ENCODE assay signal across 8 mouse cellular contexts in genomic region chr7:3629030-3629429, GRCm38 (mm10). TPM values are rescaled to one million over a fixed set of nuclear protein-coding genes. Genes with fewer than 3 reads are reported as not detected.
DNase-seq lines count a peak whose midpoint lies in the region; ATAC-seq lines count a peak whose summit lies in the region.

No protein-coding gene starts in this region.

- DNase-seq in kidney, adult 18-20 months, result no peak
- DNase-seq in embryonic facial prominence, embryonic 10.5 days (ENCODE audit: low spot score), result no peak
- DNase-seq in midbrain, embryonic 14.5 days, result no peak
- DNase-seq in gastrocnemius, postnatal 4 days (ENCODE audit: low spot score in 2 of 2), result no peak
- DNase-seq in left cerebral cortex, postnatal 36 days (ENCODE audit: low spot score in 2 of 2), result no peak
- no peak for DNase-seq in testis, postnatal 14 days (ENCODE audit: low spot score)

- 35% methylated on average over 4 of the region's 4 CpGs for WGBS in kidney, embryonic 15.5 days
- WGBS in embryonic facial prominence, embryonic 10.5 days, result 32% methylated on average over 4 of the region's 4 CpGs
- WGBS in hindbrain, embryonic 12.5 days, result 42% methylated on average over 4 of the region's 4 CpGs
- WGBS in midbrain, embryonic 14.5 days, result 35% methylated on average over 4 of the region's 4 CpGs

- intact Hi-C loops in left cerebral cortex, postnatal 36 days (cut with DNase I), result no loop called here

- H3K27me3 ChIP-seq in kidney, embryonic 15.5 days, result no peaks in the 10 kb centered on the region
- H3K27me3 ChIP-seq in embryonic facial prominence, embryonic 10.5 days (replicated peaks; ENCODE audit: low read depth, poor library complexity, severe bottlenecking), result no peaks in the 10 kb centered on the region
- no peaks in the 10 kb centered on the region for H3K27me3 ChIP-seq in hindbrain, embryonic 12.5 days
- no peaks in the 10 kb centered on the region for H3K27me3 ChIP-seq in midbrain, embryonic 14.5 days (ENCODE audit: control insufficient read depth, insufficient read depth, low read length)

- H3K4me2 ChIP-seq in kidney, embryonic 15.5 days, result peak overlapping the region; percentile 91
- H3K4me2 ChIP-seq in hindbrain, embryonic 12.5 days (replicated peaks), result peak overlapping the region; percentile 99
- H3K4me2 ChIP-seq in midbrain, embryonic 14.5 days (ENCODE audit: low read length), result peak overlapping the region; percentile 98

- H3K27ac ChIP-seq in kidney, embryonic 15.5 days, result 0 out of 2 replicates have a peak overlapping the region, but pooled peaks have one; percentile 90
- peak overlapping the region; percentile 87 for H3K27ac ChIP-seq in embryonic facial prominence, embryonic 10.5 days (replicated peaks)
- H3K27ac ChIP-seq in hindbrain, embryonic 12.5 days, result peak overlapping the region; percentile 2; the same call in 1 of the 2 replicates
- H3K27ac ChIP-seq in midbrain, embryonic 14.5 days (replicated peaks; ENCODE audit: low read depth, low read length), result 0 out of 2 replicates have a peak overlapping the region, but pooled peaks have one; percentile 71

- peak overlapping the region; percentile 77 for H3K9ac ChIP-seq in kidney, embryonic 15.5 days
- H3K9ac ChIP-seq in hindbrain, embryonic 12.5 days, result peak overlapping the region; percentile 82
- peak overlapping the region; percentile 77 for H3K9ac ChIP-seq in midbrain, embryonic 14.5 days (replicated peaks; ENCODE audit: low read length)

- peak overlapping the region; percentile 76 for H3K4me3 ChIP-seq in kidney, embryonic 15.5 days (replicated peaks)
- peak overlapping the region; percentile 74 for H3K4me3 ChIP-seq in embryonic facial prominence, embryonic 10.5 days
- peak overlapping the region; percentile 67 for H3K4me3 ChIP-seq in hindbrain, embryonic 12.5 days
- H3K4me3 ChIP-seq in midbrain, embryonic 14.5 days (replicated peaks; ENCODE audit: low read depth, low read length), result peak overlapping the region; percentile 50

- peaks cover 58% of the 10 kb centered on the region for H3K36me3 ChIP-seq in kidney, embryonic 15.5 days
- H3K36me3 ChIP-seq in embryonic facial prominence, embryonic 10.5 days (replicated peaks), result peaks cover 58% of the 10 kb centered on the region
- peaks cover 36% of the 10 kb centered on the region for H3K36me3 ChIP-seq in hindbrain, embryonic 12.5 days
- peaks cover 27% of the 10 kb centered on the region for H3K36me3 ChIP-seq in midbrain, embryonic 14.5 days (ENCODE audit: control insufficient read depth, insufficient read depth, low read length)

- H3K4me1 ChIP-seq in kidney, embryonic 15.5 days, result peaks cover 24% of the 10 kb centered on the region
- peaks cover 19% of the 10 kb centered on the region for H3K4me1 ChIP-seq in embryonic facial prominence, embryonic 10.5 days
- H3K4me1 ChIP-seq in hindbrain, embryonic 12.5 days, result peaks cover 26% of the 10 kb centered on the region
- H3K4me1 ChIP-seq in midbrain, embryonic 14.5 days (ENCODE audit: control insufficient read depth, insufficient read depth, low read length), result peaks cover 13% of the 10 kb centered on the region

- peak; percentile 44 for ATAC-seq in kidney, embryonic 15.5 days (replicated peaks; ENCODE audit: low FRiP score)
- ATAC-seq in hindbrain, embryonic 12.5 days (ENCODE audit: low FRiP score), result peak; percentile 43
- peak; percentile 40; the same call in 1 of the 2 replicates for ATAC-seq in midbrain, embryonic 14.5 days (ENCODE audit: low FRiP score, low TSS enrichment)

- H3K9me3 ChIP-seq in kidney, embryonic 15.5 days (replicated peaks), result no peaks in the 10 kb centered on the region
- no peaks in the 10 kb centered on the region for H3K9me3 ChIP-seq in embryonic facial prominence, embryonic 10.5 days
- H3K9me3 ChIP-seq in hindbrain, embryonic 12.5 days (replicated peaks), result no peaks in the 10 kb centered on the region
- no peaks in the 10 kb centered on the region for H3K9me3 ChIP-seq in midbrain, embryonic 14.5 days (ENCODE audit: control insufficient read depth, low read length)

RNA-seq across cellular contexts. Expression of gene Tfpt, which starts 0.7 kb away (rescaled TPM):
- polyA plus RNA-seq in kidney, embryonic 15.5 days (2015; fragmentation: Nextera tagmentation; extraction: Ambion mirVana), result 22.6 and 23.9 TPM in 2 replicates
- 31.0 and 33.0 TPM in 2 replicates for polyA plus RNA-seq in embryonic facial prominence, embryonic 10.5 days (2016; fragmentation: Nextera tagmentation; extraction: Ambion mirVana)
- 38.1 and 45.0 TPM in 2 replicates for polyA plus RNA-seq in hindbrain, embryonic 12.5 days (2016; fragmentation: Nextera tagmentation; extraction: Ambion mirVana)
- 30.4 and 38.5 TPM in 2 replicates for polyA plus RNA-seq in midbrain, embryonic 14.5 days (2014; fragmentation: Nextera tagmentation; extraction: Ambion mirVana)
- total RNA-seq in gastrocnemius, postnatal 4 days (2021), result 10 to 100 TPM; 20.8 to 22.7 TPM
- 10 to 100 TPM; 39.7 to 47.8 TPM for total RNA-seq in left cerebral cortex, postnatal 36 days (2021)

RNA-seq across cellular contexts. Expression of gene Prpf31, which starts 0.8 kb away (rescaled TPM):
- polyA plus RNA-seq in kidney, embryonic 15.5 days (2015; fragmentation: Nextera tagmentation; extraction: Ambion mirVana), result 110 and 116 TPM in 2 replicates
- 179 and 183 TPM in 2 replicates for polyA plus RNA-seq in embryonic facial prominence, embryonic 10.5 days (2016; fragmentation: Nextera tagmentation; extraction: Ambion mirVana)
- polyA plus RNA-seq in hindbrain, embryonic 12.5 days (2016; fragmentation: Nextera tagmentation; extraction: Ambion mirVana), result 114 and 115 TPM in 2 replicates
- 71.0 and 82.7 TPM in 2 replicates for polyA plus RNA-seq in midbrain, embryonic 14.5 days (2014; fragmentation: Nextera tagmentation; extraction: Ambion mirVana)
- total RNA-seq in gastrocnemius, postnatal 4 days (2021), result 10 to 100 TPM; 38.3 to 38.9 TPM
- 10 to 100 TPM; 49.8 to 51.9 TPM for total RNA-seq in left cerebral cortex, postnatal 36 days (2021)

RNA-seq across cellular contexts. Expression of gene Ndufa3, which starts 11.9 kb away (rescaled TPM):
- 500 and 505 TPM in 2 replicates for polyA plus RNA-seq in kidney, embryonic 15.5 days (2015; fragmentation: Nextera tagmentation; extraction: Ambion mirVana)
- 365 and 398 TPM in 2 replicates for polyA plus RNA-seq in embryonic facial prominence, embryonic 10.5 days (2016; fragmentation: Nextera tagmentation; extraction: Ambion mirVana)
- 267 and 378 TPM in 2 replicates for polyA plus RNA-seq in hindbrain, embryonic 12.5 days (2016; fragmentation: Nextera tagmentation; extraction: Ambion mirVana)
- polyA plus RNA-seq in midbrain, embryonic 14.5 days (2014; fragmentation: Nextera tagmentation; extraction: Ambion mirVana), result 432 and 586 TPM in 2 replicates
- total RNA-seq in gastrocnemius, postnatal 4 days (2021), result 100 to 1,000 TPM; 644 to 708 TPM
- total RNA-seq in left cerebral cortex, postnatal 36 days (2021), result 100 to 1,000 TPM; 483 to 557 TPM

RNA-seq across cellular contexts. Expression of gene Oscar, which starts 13.1 kb away (rescaled TPM):
- 0.59 TPM in 1 of 2 replicates, not detected in the other for polyA plus RNA-seq in kidney, embryonic 15.5 days (2015; fragmentation: Nextera tagmentation; extraction: Ambion mirVana)
- polyA plus RNA-seq in embryonic facial prominence, embryonic 10.5 days (2016; fragmentation: Nextera tagmentation; extraction: Ambion mirVana), result 0.13 TPM in 1 of 2 replicates, not detected in the other
- 0.21 and 0.27 TPM in 2 replicates for polyA plus RNA-seq in hindbrain, embryonic 12.5 days (2016; fragmentation: Nextera tagmentation; extraction: Ambion mirVana)
- polyA plus RNA-seq in midbrain, embryonic 14.5 days (2014; fragmentation: Nextera tagmentation; extraction: Ambion mirVana), result 0.26 and 0.63 TPM in 2 replicates
- total RNA-seq in gastrocnemius, postnatal 4 days (2021), result under 1 TPM; 0.20 to 0.29 TPM
- total RNA-seq in left cerebral cortex, postnatal 36 days (2021), result 1 to 10 TPM in 1 of 2 experiments, under 1 TPM in 1; 0.84 to 1.3 TPM

RNA-seq across cellular contexts. Expression of gene Cnot3, which starts 16.0 kb away (rescaled TPM):
- 60.6 and 66.5 TPM in 2 replicates for polyA plus RNA-seq in kidney, embryonic 15.5 days (2015; fragmentation: Nextera tagmentation; extraction: Ambion mirVana)
- 85.6 and 88.0 TPM in 2 replicates for polyA plus RNA-seq in embryonic facial prominence, embryonic 10.5 days (2016; fragmentation: Nextera tagmentation; extraction: Ambion mirVana)
- 58.1 and 59.3 TPM in 2 replicates for polyA plus RNA-seq in hindbrain, embryonic 12.5 days (2016; fragmentation: Nextera tagmentation; extraction: Ambion mirVana)
- 36.6 and 51.2 TPM in 2 replicates for polyA plus RNA-seq in midbrain, embryonic 14.5 days (2014; fragmentation: Nextera tagmentation; extraction: Ambion mirVana)
- total RNA-seq in gastrocnemius, postnatal 4 days (2021), result 10 to 100 TPM; 49.3 to 50.3 TPM
- 10 to 100 TPM; 48.1 to 58.9 TPM for total RNA-seq in left cerebral cortex, postnatal 36 days (2021)

Comparison
In these comparisons a context has a peak if more than half of its experiments do, and no peak if none do; other contexts are left out.
1. H3K27ac ChIP-seq: peak in every context shown above with its lines; median percentile 90 in kidney, embryonic 15.5 days; 87 in embryonic facial prominence, embryonic 10.5 days; 71 in midbrain, embryonic 14.5 days; 2 in hindbrain, embryonic 12.5 days.